ENCODE assay signal across 21 mouse cellular contexts in genomic region chr3:90574691-90575090, GRCm38 (mm10). TPM values are rescaled to one million over a fixed set of nuclear protein-coding genes. Genes with fewer than 3 reads are reported as not detected.
DNase-seq lines count a peak whose midpoint lies in the region; ATAC-seq and TF ChIP-seq lines count a peak whose summit lies in the region.
"Had no signal": no experiment of that assay in that cellular context is flagged by ENCODE, and none has a peak within 500 bp of the region (broad histone marks: within the 10 kb centered on the region; RNA-seq: fewer than 3 reads in every experiment).

No protein-coding gene starts in this region.

- no peak overlapping the region for H3K27ac ChIP-seq in lung, postnatal 0 days (ENCODE audit: low read length)
- H3K27ac ChIP-seq: embryonic facial prominence, embryonic 10.5 days; intestine, embryonic 15.5 days; liver, embryonic 14.5 days; midbrain, embryonic 10.5 days had no signal

- H3K4me2 ChIP-seq in lung, postnatal 0 days (replicated peaks; ENCODE audit: low read depth, low read length), result no peak overlapping the region
- H3K4me2 ChIP-seq: intestine, embryonic 15.5 days had no signal

- no peaks in the 10 kb centered on the region for H3K9me3 ChIP-seq in lung, postnatal 0 days (ENCODE audit: low read length)
- H3K9me3 ChIP-seq: embryonic facial prominence, embryonic 10.5 days; intestine, embryonic 15.5 days; midbrain, embryonic 10.5 days had no signal

- no peaks in the 10 kb centered on the region for H3K4me1 ChIP-seq in lung, postnatal 0 days (ENCODE audit: insufficient read depth, low read depth, low read length)
- H3K4me1 ChIP-seq: embryonic facial prominence, embryonic 10.5 days; intestine, embryonic 15.5 days; midbrain, embryonic 10.5 days had no signal

- TF ChIP-seq CTCF in lung, postnatal 0 days (IDR thresholded peaks at IDR 0.05), result no peak

- H3K4me3 ChIP-seq in lung, postnatal 0 days (ENCODE audit: low read depth, low read length), result no peak overlapping the region
- H3K4me3 ChIP-seq: embryonic facial prominence, embryonic 10.5 days; intestine, embryonic 15.5 days; midbrain, embryonic 10.5 days had no signal

- DNase-seq in adrenal gland, postnatal 14 days, result peak; percentile 46
- DNase-seq in adrenal gland, adult 8-10 months, result no peak
- DNase-seq in 3134 (ENCODE audit: extremely low read depth, insufficient read length, low spot score), result peak; percentile 71
- peak; percentile 10 for DNase-seq in brain, adult 2 months (ENCODE audit: low read depth, low spot score)
- peak; percentile 38 to 57 for DNase-seq in heart, postnatal 36 days
- DNase-seq in spleen, postnatal 4 days (ENCODE audit: low spot score in 2 of 2), result no peak
- DNase-seq in lung, postnatal 0 days (ENCODE audit: low spot score), result no peak
- DNase-seq: B cell, adult 2 months; cerebellum, postnatal 14 days; kidney, postnatal 25 days; left cerebral cortex, postnatal 4 days had no signal

- H3K36me3 ChIP-seq in lung, postnatal 0 days (ENCODE audit: insufficient read depth, low read length), result no peaks in the 10 kb centered on the region
- H3K36me3 ChIP-seq: embryonic facial prominence, embryonic 10.5 days; intestine, embryonic 15.5 days; midbrain, embryonic 10.5 days had no signal

- no peaks in the 10 kb centered on the region for H3K27me3 ChIP-seq in lung, postnatal 0 days (replicated peaks; ENCODE audit: insufficient read depth, low read length)
- H3K27me3 ChIP-seq: intestine, embryonic 15.5 days had no signal

- no peak for TF ChIP-seq EP300 in lung, postnatal 0 days (IDR thresholded peaks at IDR 0.05)

- H3K9ac ChIP-seq in lung, postnatal 0 days (replicated peaks; ENCODE audit: low read depth), result no peak overlapping the region
- H3K9ac ChIP-seq: intestine, embryonic 15.5 days; liver, embryonic 14.5 days had no signal

- 74% methylated on average over 5 of the region's 5 CpGs for WGBS in lung, postnatal 0 days

- ATAC-seq in lung, postnatal 0 days, result no peak
- no peak for ATAC-seq in frontal cortex, adult (ENCODE audit: low TSS enrichment)
- ATAC-seq: activated CD4-positive, CD25-positive, alpha-beta regulatory T cell, adult 4 months; intestine, embryonic 15.5 days had no signal

- intact Hi-C loops in heart, postnatal 36 days (cut with DNase I), result no loop called here

RNA-seq across cellular contexts. Expression of gene S100a3, which starts 14.3 kb away (rescaled TPM):
- total RNA-seq in adrenal gland, postnatal 14 days (2021), result not detected in 2 replicates
- not detected for total RNA-seq in adrenal gland, adult 8-10 months (2022)
- total RNA-seq in heart, postnatal 36 days (2021), result not detected
- 1.1 and 2.1 TPM in 2 replicates for polyA plus RNA-seq in lung, postnatal 0 days (2015; fragmentation: Nextera tagmentation; extraction: Ambion mirVana)
- polyA plus RNA-seq: embryonic facial prominence, embryonic 10.5 days; midbrain, embryonic 10.5 days had no signal

RNA-seq across cellular contexts. Expression of gene S100a2, which starts 15.4 kb away (rescaled TPM):
- total RNA-seq in adrenal gland, postnatal 14 days (2021), result not detected in 2 replicates
- not detected for total RNA-seq in adrenal gland, adult 8-10 months (2022)
- not detected for total RNA-seq in heart, postnatal 36 days (2021)
- 0.66 TPM in 1 of 2 replicates, not detected in the other for polyA plus RNA-seq in lung, postnatal 0 days (2015; fragmentation: Nextera tagmentation; extraction: Ambion mirVana)
- total RNA-seq: ES-E14; layer of hippocampus, postnatal 14 days; left cerebral cortex, postnatal 4 days had no signal
- polyA plus RNA-seq: activated CD4-positive, CD25-positive, alpha-beta regulatory T cell, adult 4 months; embryonic facial prominence, embryonic 10.5 days; heart, embryonic 16.5 days; intestine, embryonic 15.5 days; liver, embryonic 14.5 days; midbrain, embryonic 10.5 days had no signal

RNA-seq across cellular contexts. Expression of gene Gm42674, which starts 27.0 kb away (rescaled TPM):
- total RNA-seq in adrenal gland, postnatal 14 days (2021), result not detected in 2 replicates
- not detected for total RNA-seq in adrenal gland, adult 8-10 months (2022)
- not detected for total RNA-seq in heart, postnatal 36 days (2021)
- not detected in 2 replicates for polyA plus RNA-seq in lung, postnatal 0 days (2015; fragmentation: Nextera tagmentation; extraction: Ambion mirVana)
- total RNA-seq: ES-E14; layer of hippocampus, postnatal 14 days; left cerebral cortex, postnatal 4 days had no signal
- polyA plus RNA-seq: activated CD4-positive, CD25-positive, alpha-beta regulatory T cell, adult 4 months; embryonic facial prominence, embryonic 10.5 days; heart, embryonic 16.5 days; intestine, embryonic 15.5 days; liver, embryonic 14.5 days; midbrain, embryonic 10.5 days; thymus, postnatal 0 days had no signal

RNA-seq across cellular contexts. Expression of gene S100a4, which starts 28.9 kb away (rescaled TPM):
- total RNA-seq in adrenal gland, postnatal 14 days (2021), result 9.6 and 18.7 TPM in 2 replicates
- 10 to 100 TPM in 2 of 4 experiments, 1 to 10 TPM in 2; 7.5 to 22.9 (median 12.5) TPM for total RNA-seq in adrenal gland, adult 8-10 months (2022)
- 10 to 100 TPM; 10.1 to 14.2 TPM for total RNA-seq in heart, postnatal 36 days (2021)
- polyA plus RNA-seq in lung, postnatal 0 days (2015; fragmentation: Nextera tagmentation; extraction: Ambion mirVana), result 18.4 and 24.3 TPM in 2 replicates

RNA-seq across cellular contexts. Expression of gene S100a5, which starts 33.6 kb away (rescaled TPM):
- not detected in 2 replicates for total RNA-seq in adrenal gland, postnatal 14 days (2021)
- not detected for total RNA-seq in adrenal gland, adult 8-10 months (2022)
- total RNA-seq in heart, postnatal 36 days (2021), result not detected
- polyA plus RNA-seq in lung, postnatal 0 days (2015; fragmentation: Nextera tagmentation; extraction: Ambion mirVana), result not detected in 2 replicates
- total RNA-seq: ES-E14; layer of hippocampus, postnatal 14 days; left cerebral cortex, postnatal 4 days had no signal
- polyA plus RNA-seq: activated CD4-positive, CD25-positive, alpha-beta regulatory T cell, adult 4 months; embryonic facial prominence, embryonic 10.5 days; heart, embryonic 16.5 days; liver, embryonic 14.5 days; midbrain, embryonic 10.5 days had no signal

Comparison
In these comparisons a context has a peak if more than half of its experiments do, and no peak if none do; other contexts are left out.
1. DNase-seq: peak in adrenal gland, postnatal 14 days (single experiment), 3134 (single experiment), brain, adult 2 months (single experiment) and heart, postnatal 36 days (2 of 2); none in adrenal gland, adult 8-10 months (single experiment), spleen, postnatal 4 days (0 of 2) and lung, postnatal 0 days (single experiment).